Mouse (Mus musculus) frontal cortex, postnatal 36 days (tissue): ENCODE data around the gene Nmi.

Experiments used
- DNase-seq, 2 experiments: peaks; one replicate each; pipeline ENCODE4 v3.0.0; 2022; ENCODE audit warnings: low spot score in 2 of 2

Nmi gene

GRCm38 (mm10) chr2:51945812-51946211 is 27.5 kb downstream of the Nmi start:
- DNase-seq = no peak

- DNase-seq = no peak
Measured at GRCm38 (mm10) chr2:51941832-51942231, 31.5 kb downstream of the Nmi start.

- no peak for DNase-seq
Measured at GRCm38 (mm10) chr2:51938750-51939149, 34.5 kb downstream of the Nmi start.

GRCm38 (mm10) chr2:51937004-51937403 is 36.3 kb downstream of the Nmi start:
- DNase-seq = no peak

GRCm38 (mm10) chr2:51936585-51936984 is 36.7 kb downstream of the Nmi start:
- no peak for DNase-seq

- DNase-seq = no peak
Measured at GRCm38 (mm10) chr2:51935921-51936320, 37.4 kb downstream of the Nmi start.

GRCm38 (mm10) chr2:51934574-51935334 is 38.5 kb downstream of the Nmi start, which contains the start of gene Rbm43:
Gene Rbm43, minus strand, starts transcription at chr2:51935163.
- DNase-seq = peak; percentile 63 to 69

GRCm38 (mm10) chr2:51933341-51934134 is 39.8 kb downstream of the Nmi start:
- peak in 1 of 2 experiments; percentile 4 for DNase-seq

- DNase-seq = no peak
Measured at GRCm38 (mm10) chr2:51931241-51931640, 42.1 kb downstream of the Nmi start.

GRCm38 (mm10) chr2:51914944-51915680 is 58.2 kb downstream of the Nmi start:
- peak; percentile 73 to 80 for DNase-seq

- DNase-seq = no peak
Measured at GRCm38 (mm10) chr2:51914532-51914931, 58.8 kb downstream of the Nmi start.

- DNase-seq = no peak
Measured at GRCm38 (mm10) chr2:51912740-51913139, 60.6 kb downstream of the Nmi start.

- DNase-seq = no peak
Measured at GRCm38 (mm10) chr2:51911864-51912263, 61.4 kb downstream of the Nmi start.

GRCm38 (mm10) chr2:51907538-51908110 is 65.7 kb downstream of the Nmi start:
- DNase-seq = no peak

GRCm38 (mm10) chr2:51905637-51906036 is 67.7 kb downstream of the Nmi start:
- DNase-seq = no peak
